Mouse (Mus musculus) hindbrain, embryonic 10.5 days (tissue): Measurements from ENCODE around the gene Baiap2. TPM values are rescaled to one million over a fixed set of nuclear protein-coding genes. Genes with fewer than 3 reads are reported as not detected.

Source experiments
- DNase-seq: peaks from one replicate; pipeline ENCODE4 v3.0.0-alpha.2; 2017; ENCODE audit warnings: low spot score
- H3K27ac ChIP-seq: fragments of 300-500 bp; sonication (generic); 2 replicates; pipeline ENCODE4 v1.5.1; 2016; ENCODE audit warnings: mild to moderate bottlenecking, moderate library complexity
- H3K27me3 ChIP-seq: fragments of 300-500 bp; sonication (generic); 2 replicates; pipeline ENCODE4 v1.6.1; 2016; ENCODE audit warnings: mild to moderate bottlenecking; ENCODE audit not compliant: poor library complexity, insufficient read depth, severe bottlenecking
- H3K36me3 ChIP-seq: fragments of 300-500 bp; sonication (generic); 2 replicates; pipeline ENCODE4 v1.6.1; 2016; ENCODE audit warnings: mild to moderate bottlenecking, moderate library complexity
- H3K4me1 ChIP-seq: fragments of 300-500 bp; sonication (generic); replicated peaks from 2 replicates; pipeline ENCODE4 v1.6.1; 2016; ENCODE audit warnings: mild to moderate bottlenecking
- H3K4me3 ChIP-seq: fragments of 300-500 bp; sonication (generic); 2 replicates; pipeline ENCODE4 v1.5.1; 2016; ENCODE audit warnings: mild to moderate bottlenecking, moderate library complexity
- H3K9me3 ChIP-seq: fragments of 300-500 bp; sonication (generic); 2 replicates; pipeline ENCODE4 v1.6.1; 2016; ENCODE audit warnings: mild to moderate bottlenecking, moderate library complexity
- WGBS: fragments of 180-500 bp; shearing (Covaris S2); methylation state at CpG from one replicate; pipeline ENCODE4 v1.1.7; 2016; 5-methylcytosine and 5-hydroxymethylcytosine counted together
- polyA plus RNA-seq: library from polyadenylated mRNA; unstranded; fragments of >200 nt; fragmentation: Nextera tagmentation; extraction: Ambion mirVana; gene quantifications from 2 replicates; pipeline ENCODE4 v1.2.1, GENCODE M21; 2016

Gene Baiap2
- polyA plus RNA-seq, 1 experiment from 2014 or later = 11.0 TPM

DNA sequence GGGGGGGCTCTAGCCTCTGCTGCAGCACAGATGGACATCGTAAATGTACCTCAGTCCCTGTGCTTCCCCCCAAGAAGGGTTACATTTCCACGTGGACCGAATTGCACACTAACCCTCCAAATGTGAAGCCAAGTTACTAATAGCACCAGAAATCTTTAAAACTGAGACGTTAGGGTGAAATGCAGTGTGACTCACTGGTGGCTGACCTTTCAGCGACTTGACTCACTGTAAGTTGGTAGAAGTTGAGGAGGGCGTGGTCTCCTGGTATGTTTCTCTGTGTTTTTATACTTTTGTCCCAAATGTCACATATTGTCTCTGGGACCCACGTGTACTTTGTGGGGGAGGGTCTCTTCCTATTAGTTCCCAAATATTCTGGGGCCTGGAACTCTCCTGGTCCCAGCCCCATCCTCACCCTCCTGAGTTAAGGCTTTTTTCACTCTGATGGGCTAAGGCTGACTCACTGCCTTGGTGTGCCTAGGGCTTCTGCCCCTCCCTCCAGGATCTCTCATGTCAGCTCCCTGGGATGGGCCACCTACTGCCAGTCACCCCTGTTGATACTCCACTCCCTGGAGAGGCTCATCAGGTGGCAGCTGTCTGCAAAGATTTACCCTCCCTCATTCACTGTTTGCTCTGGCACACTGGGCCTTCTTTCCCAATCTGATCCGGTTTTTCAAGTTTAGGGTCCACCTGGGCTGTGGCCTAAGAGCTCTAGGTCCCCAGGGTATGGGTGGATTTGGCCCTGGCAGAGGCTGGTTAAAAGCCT is 33.4 kb downstream of the Baiap2 start:
- H3K36me3 ChIP-seq = peaks cover 10% of the 10 kb centered on the region
- H3K27me3 ChIP-seq = no peaks in the 10 kb centered on the region
- H3K27ac ChIP-seq = no peak overlapping the region
- no peak for DNase-seq
- peaks cover 10% of the 10 kb centered on the region for H3K4me1 ChIP-seq
- H3K9me3 ChIP-seq = no peaks in the 10 kb centered on the region
- H3K4me3 ChIP-seq = no peak overlapping the region
- WGBS = 85% methylated on average over 8 of the region's 8 CpGs

DNA sequence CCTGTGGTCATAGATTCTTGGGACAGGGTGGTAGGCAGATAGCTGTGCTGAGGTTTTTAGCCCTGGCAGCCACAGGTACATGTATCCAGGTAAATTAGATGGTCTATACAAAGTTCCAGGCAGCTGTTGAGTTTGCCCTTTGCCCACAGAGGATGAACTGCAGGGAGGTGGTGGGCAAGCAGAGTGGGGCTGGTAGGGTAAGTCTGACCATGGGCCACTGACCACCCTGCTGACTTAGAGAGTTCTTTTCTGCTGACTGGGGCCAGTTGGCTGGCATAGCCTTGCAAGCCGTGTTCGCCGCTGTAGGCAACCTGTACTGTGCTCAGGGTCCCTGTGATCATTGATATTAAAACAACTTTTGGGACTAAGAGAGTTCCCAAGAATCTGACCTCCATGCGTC is 36.1 kb downstream of the Baiap2 start:
- Histone ChIP-seq H3K4me1 (peaks cover 6% of the 10 kb centered on the region; the same call in 1 of the 2 replicates), H3K4me3 (no peak overlapping the region), H3K27me3 (no peaks in the 10 kb centered on the region), H3K36me3 (peaks cover 26% of the 10 kb centered on the region), H3K27ac (no peak overlapping the region), H3K9me3 (no peaks in the 10 kb centered on the region)
- WGBS = 95% methylated on average over 4 of the region's 4 CpGs
- no peak for DNase-seq

DNA sequence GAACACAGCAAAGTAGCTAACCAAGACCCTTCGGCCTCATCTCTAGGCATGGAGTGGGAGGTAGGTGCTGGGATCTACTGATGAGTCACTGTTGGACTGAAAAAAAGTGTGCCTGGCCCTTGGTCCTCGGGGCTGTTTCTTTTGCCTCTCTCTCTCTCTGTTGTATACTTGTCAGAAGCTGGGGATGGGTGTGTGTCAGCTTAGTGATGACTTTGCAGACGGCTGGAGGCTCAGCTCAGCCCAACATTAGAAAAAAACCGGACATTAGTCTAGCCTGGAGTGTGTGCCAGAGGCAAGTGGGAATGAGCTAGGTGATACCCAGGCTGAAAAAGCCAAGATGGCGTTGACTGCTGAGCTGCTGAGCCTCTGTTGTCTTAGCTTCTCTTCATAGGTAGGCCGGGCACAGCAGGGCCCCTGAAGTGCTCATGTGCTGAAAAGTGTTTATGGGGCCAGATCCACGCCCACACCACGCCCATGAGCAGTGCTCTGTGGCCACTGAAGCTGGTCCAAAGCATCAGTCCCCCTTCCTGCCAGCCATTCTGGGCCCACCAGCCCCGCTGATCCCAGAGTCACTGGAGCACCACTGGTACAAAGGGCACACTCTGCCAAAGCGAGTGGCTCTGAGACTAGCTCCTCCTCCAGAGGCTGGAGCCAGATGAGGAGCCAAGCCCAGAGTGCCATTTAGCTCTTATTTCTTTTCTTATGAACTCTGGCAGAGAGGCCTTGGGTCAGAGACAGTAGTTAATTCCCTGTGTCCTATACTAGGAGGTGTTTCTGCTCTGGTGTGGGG is 37.2 kb downstream of the Baiap2 start:
- Histone ChIP-seq H3K4me1 (peaks cover 6% of the 10 kb centered on the region; the same call in 1 of the 2 replicates), H3K27ac (no peak overlapping the region), H3K4me3 (no peak overlapping the region), H3K36me3 (peaks cover 17% of the 10 kb centered on the region), H3K27me3 (no peaks in the 10 kb centered on the region), H3K9me3 (no peaks in the 10 kb centered on the region)
- no peak for DNase-seq
- WGBS = 84% methylated on average over 10 of the region's 10 CpGs

DNA sequence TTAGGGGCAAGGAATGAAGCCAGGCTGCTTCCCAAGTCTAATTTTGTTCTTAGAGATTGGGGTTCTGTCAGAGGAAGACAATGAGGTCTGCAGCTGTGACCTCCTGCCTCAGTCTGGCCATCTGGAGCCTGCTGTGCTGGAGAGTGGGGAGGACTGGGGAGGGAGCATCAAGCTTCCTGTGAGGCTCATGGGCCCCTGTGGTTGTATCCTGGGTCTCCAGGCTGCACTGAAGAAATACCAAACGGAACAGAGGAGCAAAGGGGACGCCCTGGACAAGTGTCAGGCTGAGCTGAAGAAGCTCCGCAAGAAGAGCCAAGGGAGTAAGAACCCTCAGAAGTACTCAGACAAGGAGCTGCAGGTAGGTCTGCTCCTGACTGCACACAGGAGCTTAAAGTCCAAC is 39.2 kb downstream of the Baiap2 start:
- Histone ChIP-seq H3K9me3 (no peaks in the 10 kb centered on the region), H3K4me1 (peaks cover 6% of the 10 kb centered on the region; the same call in 1 of the 2 replicates), H3K27me3 (no peaks in the 10 kb centered on the region), H3K27ac (no peak overlapping the region), H3K36me3 (peaks cover 17% of the 10 kb centered on the region; the same call in 1 of the 2 replicates), H3K4me3 (no peak overlapping the region)
- no peak for DNase-seq
- WGBS = 63% methylated on average over 3 of the region's 3 CpGs

DNA sequence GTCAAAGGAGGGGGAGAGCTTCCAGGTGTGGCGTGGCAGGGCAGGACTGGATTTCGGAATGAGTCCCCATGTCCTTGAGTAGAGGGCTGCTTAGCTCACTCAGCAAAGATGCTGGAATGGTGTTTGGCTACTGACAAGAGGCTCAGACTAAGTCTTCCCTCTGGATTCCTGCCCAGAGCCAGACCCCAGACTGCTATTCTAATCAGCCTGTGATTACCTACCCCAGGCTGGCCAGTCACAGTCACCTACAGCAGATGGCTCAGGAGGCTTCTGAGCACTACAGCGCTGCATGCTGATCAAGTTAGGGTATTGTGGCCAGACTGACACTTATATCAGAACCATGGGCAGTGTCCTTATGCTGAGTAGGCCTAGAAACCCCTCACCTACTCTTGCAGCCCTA is 39.7 kb downstream of the Baiap2 start:
- no peak for DNase-seq
- Histone ChIP-seq H3K4me1 (0 out of 2 replicates have a peak, but pooled peaks cover 3% of the 10 kb centered on the region), H3K9me3 (no peaks in the 10 kb centered on the region), H3K4me3 (no peak overlapping the region), H3K36me3 (peaks cover 17% of the 10 kb centered on the region; the same call in 1 of the 2 replicates), H3K27ac (no peak overlapping the region), H3K27me3 (no peaks in the 10 kb centered on the region)
- 95% methylated on average over 3 of the region's 3 CpGs for WGBS

DNA sequence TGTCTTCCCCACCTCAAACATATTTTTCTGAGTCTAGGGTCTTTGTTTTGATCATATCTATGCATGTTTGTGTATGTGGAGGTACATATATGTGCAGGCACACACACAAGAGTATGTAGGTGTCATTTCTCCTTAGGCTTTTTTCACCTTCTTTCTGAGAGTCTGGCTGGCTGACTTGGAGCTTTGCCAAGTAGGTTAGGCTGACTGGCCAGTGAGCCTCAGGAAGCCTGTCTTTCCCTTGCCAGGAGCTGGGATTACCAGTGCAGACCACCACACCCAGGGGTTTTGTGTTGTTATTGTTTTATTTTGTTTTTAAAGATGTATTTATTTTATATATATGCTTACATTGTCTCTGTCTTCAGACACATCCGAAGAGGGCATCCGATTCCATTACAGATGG is 40.6 kb downstream of the Baiap2 start:
- Histone ChIP-seq H3K27ac (no peak overlapping the region), H3K36me3 (peaks cover 17% of the 10 kb centered on the region; the same call in 1 of the 2 replicates), H3K4me3 (no peak overlapping the region), H3K4me1 (peaks cover 9% of the 10 kb centered on the region), H3K9me3 (no peaks in the 10 kb centered on the region), H3K27me3 (no peaks in the 10 kb centered on the region)
- no peak for DNase-seq
- 96% methylated on average over 2 of the region's 2 CpGs for WGBS

DNA sequence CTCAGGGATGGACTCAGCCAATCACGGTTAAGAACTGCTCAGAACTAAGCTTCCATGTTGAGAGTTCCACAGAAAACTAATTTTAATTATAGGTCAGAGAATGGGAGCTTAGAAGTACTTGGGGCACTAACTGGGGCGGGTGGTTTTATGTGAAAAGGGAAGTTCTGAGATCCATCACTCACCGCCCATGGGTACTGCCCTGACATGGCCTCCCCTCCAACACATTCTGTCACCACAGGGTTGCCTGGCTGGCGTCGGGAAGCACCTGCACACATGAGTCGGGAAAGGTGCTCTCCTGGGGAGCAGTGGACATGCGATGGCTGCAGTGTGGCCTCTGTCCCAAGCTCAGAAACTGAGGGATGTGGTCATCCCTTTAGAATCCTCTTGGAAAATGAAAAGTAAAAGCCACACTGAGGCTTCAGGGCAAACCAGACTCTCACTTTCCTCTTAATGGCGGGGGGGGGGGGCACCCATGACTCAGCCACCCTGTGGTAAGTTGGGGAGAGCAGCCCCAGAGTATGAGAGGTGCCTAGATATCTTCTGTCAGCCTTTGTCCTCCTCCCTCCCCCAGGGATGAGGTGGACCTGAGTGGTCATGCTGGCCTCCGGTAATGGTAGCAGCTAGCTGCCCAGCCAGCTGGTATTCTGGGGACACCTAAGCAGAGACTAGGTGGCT is 44.3 kb downstream of the Baiap2 start:
- no peak overlapping the region for H3K27ac ChIP-seq
- H3K4me1 ChIP-seq = peaks cover 42% of the 10 kb centered on the region
- H3K27me3 ChIP-seq = 0 out of 2 replicates have a peak, but pooled peaks cover 3% of the 10 kb centered on the region
- H3K9me3 ChIP-seq = no peaks in the 10 kb centered on the region
- WGBS = 87% methylated on average over 9 of the region's 9 CpGs
- DNase-seq = no peak
- peaks cover 13% of the 10 kb centered on the region; the same call in 1 of the 2 replicates for H3K36me3 ChIP-seq
- no peak overlapping the region for H3K4me3 ChIP-seq

DNA sequence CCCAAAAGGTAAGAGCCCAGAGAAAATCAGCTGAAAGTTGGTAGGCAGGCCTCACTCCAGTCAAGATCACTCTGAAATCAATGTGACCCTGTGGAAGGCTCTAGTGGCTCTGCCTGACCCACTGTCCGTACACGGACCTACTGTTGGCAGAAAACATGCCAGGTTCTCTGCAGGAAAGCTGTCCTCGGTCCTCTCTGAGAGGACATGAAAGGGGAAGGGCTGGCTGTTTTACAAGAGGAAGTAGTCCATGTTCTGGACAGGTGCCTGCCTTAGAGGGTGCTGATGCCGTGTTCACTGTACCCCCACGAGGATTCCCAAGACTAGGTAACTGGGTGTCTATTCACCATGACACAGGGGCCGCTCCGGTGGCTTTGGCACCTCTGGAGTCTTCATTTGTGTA is 45.3 kb downstream of the Baiap2 start:
- no peak overlapping the region for H3K4me3 ChIP-seq
- H3K9me3 ChIP-seq = no peaks in the 10 kb centered on the region
- no peak for DNase-seq
- 0 out of 2 replicates have a peak, but pooled peaks cover 3% of the 10 kb centered on the region for H3K27me3 ChIP-seq
- peaks cover 3% of the 10 kb centered on the region; the same call in 1 of the 2 replicates for H3K36me3 ChIP-seq
- peak overlapping the region; percentile 74; the same call in 1 of the 2 replicates for H3K27ac ChIP-seq
- peaks cover 39% of the 10 kb centered on the region for H3K4me1 ChIP-seq
- WGBS = 87% methylated on average over 7 of the region's 7 CpGs

DNA sequence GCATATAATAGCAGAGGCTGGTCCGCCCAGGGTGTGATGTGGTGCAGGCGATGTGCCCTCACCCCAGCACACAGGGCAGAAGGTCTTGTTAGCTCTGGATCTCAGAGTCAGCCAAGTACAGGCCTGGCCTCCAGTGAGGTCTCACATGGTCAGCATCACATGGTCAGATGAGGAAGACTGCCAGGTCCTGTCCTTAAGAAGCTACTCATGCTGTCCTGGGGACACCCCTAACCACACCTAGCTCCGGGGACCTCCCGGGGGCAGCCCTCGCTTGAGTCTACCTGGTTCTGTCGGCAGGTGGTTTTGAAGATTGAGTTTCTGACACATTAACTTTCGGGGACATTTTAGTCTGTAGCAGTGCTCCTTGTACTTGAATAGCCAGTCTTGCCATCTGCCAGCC is 45.8 kb downstream of the Baiap2 start:
- H3K36me3 ChIP-seq = 0 out of 2 replicates have a peak, but pooled peaks cover under 1% of the 10 kb centered on the region
- WGBS = 92% methylated on average over 7 of the region's 7 CpGs
- peak overlapping the region; percentile 74 for H3K27ac ChIP-seq
- DNase-seq = no peak
- peaks cover 39% of the 10 kb centered on the region for H3K4me1 ChIP-seq
- no peak overlapping the region for H3K4me3 ChIP-seq
- H3K9me3 ChIP-seq = no peaks in the 10 kb centered on the region
- H3K27me3 ChIP-seq = 0 out of 2 replicates have a peak, but pooled peaks cover 3% of the 10 kb centered on the region

DNA sequence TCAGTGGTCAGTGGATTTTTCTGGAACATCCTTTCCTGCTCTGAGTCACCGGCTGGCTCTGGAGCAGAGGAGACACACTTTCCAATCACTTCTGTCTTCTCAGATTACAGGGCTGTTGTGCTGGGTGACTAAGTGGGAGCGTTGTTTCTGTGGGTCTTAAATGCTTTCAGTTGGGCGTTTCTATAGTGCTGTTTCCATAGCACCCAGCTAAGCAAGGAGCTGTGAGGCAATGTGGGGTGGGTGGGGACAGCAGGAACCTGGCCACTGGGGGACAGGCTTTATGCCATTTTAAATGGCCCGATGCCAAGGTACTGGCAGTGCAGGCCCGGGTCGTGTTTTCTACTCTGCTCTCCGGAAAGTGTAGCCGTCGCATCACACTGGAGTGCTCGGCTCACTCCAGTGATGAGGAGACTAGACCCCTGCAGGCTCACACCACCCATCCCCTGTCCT is 46.6 kb downstream of the Baiap2 start:
- peak overlapping the region; percentile 74 for H3K27ac ChIP-seq
- DNase-seq = peak; percentile 25
- 0 out of 2 replicates have a peak, but pooled peaks cover 3% of the 10 kb centered on the region for H3K27me3 ChIP-seq
- H3K4me3 ChIP-seq = no peak overlapping the region
- WGBS = 38% methylated on average over 10 of the region's 10 CpGs
- no peaks in the 10 kb centered on the region for H3K9me3 ChIP-seq
- peaks cover 7% of the 10 kb centered on the region; the same call in 1 of the 2 replicates for H3K36me3 ChIP-seq
- peaks cover 39% of the 10 kb centered on the region for H3K4me1 ChIP-seq

DNA sequence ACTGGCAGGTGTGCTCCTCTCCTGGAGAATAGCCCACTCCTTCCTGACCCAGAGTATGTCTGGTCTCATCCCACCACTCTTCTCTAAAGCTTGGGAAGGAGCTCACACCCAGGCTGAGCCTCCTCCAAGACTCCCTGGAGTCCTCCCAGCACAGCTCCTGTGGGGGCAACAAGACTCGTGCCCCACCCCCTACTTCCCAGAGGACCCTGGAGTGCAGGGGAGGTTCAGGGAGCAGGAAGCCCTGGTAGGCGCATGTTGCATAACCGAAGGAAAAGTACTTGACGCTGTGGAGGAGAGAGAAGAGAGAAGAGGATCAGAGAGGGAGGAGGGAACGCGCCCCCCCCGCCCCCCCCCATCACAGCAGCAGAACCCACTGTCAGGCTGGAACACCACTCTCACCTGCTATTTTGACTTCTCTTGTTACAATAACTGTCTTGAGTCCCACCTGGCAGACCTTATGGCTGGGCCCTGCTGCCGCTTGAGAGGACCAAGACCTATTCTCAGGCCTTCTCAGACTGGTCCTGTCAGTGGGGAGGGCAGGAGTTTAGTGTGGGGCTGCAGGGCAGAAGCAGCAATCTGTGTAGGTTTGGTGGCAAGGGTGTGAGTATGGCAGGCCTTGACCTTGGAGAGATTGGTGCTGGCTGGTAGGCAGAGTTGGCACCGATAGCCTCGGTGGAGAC is 48.2 kb downstream of the Baiap2 start:
- 0 out of 2 replicates have a peak, but pooled peaks cover 3% of the 10 kb centered on the region for H3K27me3 ChIP-seq
- peak overlapping the region; percentile 11; the same call in 1 of the 2 replicates for H3K4me3 ChIP-seq
- peaks cover 39% of the 10 kb centered on the region for H3K4me1 ChIP-seq
- H3K27ac ChIP-seq = peak overlapping the region; percentile 64
- 61% methylated on average over 10 of the region's 10 CpGs for WGBS
- H3K9me3 ChIP-seq = no peaks in the 10 kb centered on the region
- no peak for DNase-seq
- peaks cover 22% of the 10 kb centered on the region for H3K36me3 ChIP-seq

DNA sequence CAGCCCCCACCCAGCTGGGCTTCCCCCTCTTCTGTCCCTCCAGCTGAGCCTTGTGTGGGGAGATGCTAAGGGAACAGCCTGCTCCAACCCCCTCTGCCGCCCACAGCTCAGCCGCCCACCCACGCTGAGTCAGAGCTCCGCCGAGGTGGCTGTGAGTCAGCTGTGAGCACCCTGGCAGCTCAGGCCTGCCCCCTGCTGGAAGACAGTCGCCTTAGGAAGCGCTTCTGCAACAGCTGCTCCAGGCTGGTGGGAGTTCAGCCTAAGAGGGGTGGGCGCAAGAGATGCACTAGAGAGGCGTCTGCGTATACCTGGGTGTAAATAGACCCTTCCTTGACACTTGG is 48.7 kb downstream of the Baiap2 start:
- peak overlapping the region; percentile 11; the same call in 1 of the 2 replicates for H3K4me3 ChIP-seq
- DNase-seq = peak; percentile 89
- 14% methylated on average over 10 of the region's 10 CpGs for WGBS
- peaks cover 27% of the 10 kb centered on the region for H3K36me3 ChIP-seq
- H3K27me3 ChIP-seq = 0 out of 2 replicates have a peak, but pooled peaks cover 3% of the 10 kb centered on the region
- peaks cover 39% of the 10 kb centered on the region for H3K4me1 ChIP-seq
- H3K9me3 ChIP-seq = no peaks in the 10 kb centered on the region
- H3K27ac ChIP-seq = peak overlapping the region; percentile 64
